Mouse (Mus musculus) kidney, postnatal 0 days (tissue): ENCODE measurements around the gene Pter. TPM values are rescaled to one million over a fixed set of nuclear protein-coding genes. Genes with fewer than 3 reads are reported as not detected.
A peak's percentile ranks its signal among the peaks of the same experiment; 100 is the strongest.

Experiments used
- ATAC-seq: fragments of 200-750 bp; cut with Nextera tagmentation; replicated peaks from 2 replicates; pipeline ENCODE4 v1.8.0; 2017; ENCODE audit warnings: low read depth, moderate number of reproducible peaks, moderate TSS enrichment, moderate library complexity; ENCODE audit not compliant: low FRiP score
- DNase-seq: peaks from one replicate; pipeline ENCODE4 v3.0.0-alpha.2; 2016; ENCODE audit warnings: low spot score
- H3K27ac ChIP-seq: fragments of 300-500 bp; sonication (generic); 2 replicates; pipeline ENCODE4 v1.5.1; 2014; ENCODE audit warnings: mild to moderate bottlenecking
- H3K27me3 ChIP-seq: fragments of 300-500 bp; sonication (generic); 2 replicates; pipeline ENCODE4 v1.6.1; 2014; ENCODE audit warnings: low read length, mixed read lengths; ENCODE audit not compliant: insufficient read depth
- H3K36me3 ChIP-seq: fragments of 300-500 bp; sonication (generic); 2 replicates; pipeline ENCODE4 v1.6.1; 2014; ENCODE audit warnings: low read length, mixed read lengths; ENCODE audit not compliant: insufficient read depth
- H3K4me1 ChIP-seq: fragments of 300-500 bp; sonication (generic); replicated peaks from 2 replicates; pipeline ENCODE4 v1.6.1; 2014; ENCODE audit warnings: antibody characterized with exemption, low read length, mixed read lengths; ENCODE audit not compliant: insufficient read depth
- H3K4me2 ChIP-seq: fragments of 300-500 bp; sonication (generic); 2 replicates; pipeline ENCODE4 v1.6.1; 2014; ENCODE audit warnings: mild to moderate bottlenecking, low read length, moderate library complexity, mixed read lengths
- H3K4me3 ChIP-seq: fragments of 300-500 bp; sonication (generic); replicated peaks from 2 replicates; pipeline ENCODE4 v1.5.1; 2014; ENCODE audit warnings: low read depth, low read length
- H3K9ac ChIP-seq: fragments of 300-500 bp; sonication (generic); 2 replicates; pipeline ENCODE4 v1.6.1; 2014; ENCODE audit warnings: low read depth, low read length
- H3K9me3 ChIP-seq: fragments of 300-500 bp; sonication (generic); replicated peaks from 2 replicates; pipeline ENCODE4 v1.6.1; 2016; ENCODE audit warnings: low read length, inconsistent platforms, mixed read lengths
- CTCF ChIP-seq: IDR thresholded peaks from 2 replicates; pipeline ENCODE4 v1.5.1; 2016; ENCODE audit warnings: antibody characterized with exemption, low read depth, mild to moderate bottlenecking, moderate library complexity
- WGBS: fragments of 180-500 bp; shearing (Covaris S2); extraction: QIAGEN DNeasy Blood & Tissue Kit; methylation state at CpG from one replicate; pipeline ENCODE4 v1.1.7; 2014; 5-methylcytosine and 5-hydroxymethylcytosine counted together
- polyA plus RNA-seq: library from polyadenylated mRNA; unstranded; fragments of >200 nt; fragmentation: Nextera tagmentation; extraction: Ambion mirVana; gene quantifications from 2 replicates; pipeline ENCODE4 v1.2.1, GENCODE M21; 2015

Pter gene
- polyA plus RNA-seq, 1 experiment from 2014 or later, result 92.8 TPM

GRCm38 (mm10) chr2:13000026-13000425 is 76.2 kb downstream of the Pter start:
- WGBS, result 87% methylated on average over 2 of the region's 2 CpGs
- H3K36me3 ChIP-seq, result no peaks in the 10 kb centered on the region
- H3K4me2 ChIP-seq, result no peak overlapping the region
- H3K4me3 ChIP-seq, result no peak overlapping the region
- no peak overlapping the region for H3K27ac ChIP-seq
- H3K9me3 ChIP-seq, result no peaks in the 10 kb centered on the region
- H3K9ac ChIP-seq, result no peak overlapping the region
- H3K27me3 ChIP-seq, result no peaks in the 10 kb centered on the region
- TF ChIP-seq CTCF, result no peak
- no peak for DNase-seq
- no peak for ATAC-seq
- no peaks in the 10 kb centered on the region for H3K4me1 ChIP-seq

- WGBS, result 84% methylated on average over 1 of the region's 1 CpGs
- TF ChIP-seq CTCF, result peak; percentile 29; the same call in 1 of the 2 replicates
- no peak overlapping the region for H3K9ac ChIP-seq
- H3K4me3 ChIP-seq, result no peak overlapping the region
- no peak for DNase-seq
- peaks cover 25% of the 10 kb centered on the region for H3K27me3 ChIP-seq
- no peak for ATAC-seq
- H3K9me3 ChIP-seq, result no peaks in the 10 kb centered on the region
- peaks cover 14% of the 10 kb centered on the region; the same call in 1 of the 2 replicates for H3K4me1 ChIP-seq
- no peak overlapping the region for H3K4me2 ChIP-seq
- H3K36me3 ChIP-seq, result no peaks in the 10 kb centered on the region
- H3K27ac ChIP-seq, result no peak overlapping the region
These were observed 84.6 kb downstream of the Pter start for GRCm38 (mm10) chr2:13008433-13008832.

- H3K27me3 ChIP-seq, result peaks cover 25% of the 10 kb centered on the region
- peak; percentile 30 for DNase-seq
These were observed 85.6 kb downstream of the Pter start for GRCm38 (mm10) chr2:13009261-13009972.

GRCm38 (mm10) chr2:13010030-13010459 is 86.2 kb downstream of the Pter start:
- WGBS, result 5% methylated on average over 31 of the region's 31 CpGs
- no peak for TF ChIP-seq CTCF
- Histone ChIP-seq H3K9me3 (no peaks in the 10 kb centered on the region), H3K4me2 (peak overlapping the region; percentile 99), H3K27me3 (peaks cover 25% of the 10 kb centered on the region), H3K27ac (no peak overlapping the region), H3K4me1 (peaks cover 14% of the 10 kb centered on the region; the same call in 1 of the 2 replicates), H3K4me3 (peak overlapping the region; percentile 57), H3K9ac (0 out of 2 replicates have a peak overlapping the region, but pooled peaks have one; percentile 18), H3K36me3 (no peaks in the 10 kb centered on the region)
- DNase-seq, result no peak
- ATAC-seq, result no peak; the same call in 1 of the 2 replicates

More at GRCm38 (mm10) chr2:13009261-13009972, 85.6 kb downstream of the Pter start:
- Histone ChIP-seq H3K4me1 (peaks cover 14% of the 10 kb centered on the region; the same call in 1 of the 2 replicates), H3K36me3 (no peaks in the 10 kb centered on the region), H3K9me3 (no peaks in the 10 kb centered on the region), H3K4me2 (peak overlapping the region; percentile 99), H3K9ac (no peak overlapping the region), H3K4me3 (peak overlapping the region; percentile 57), H3K27ac (no peak overlapping the region)
- no peak for TF ChIP-seq CTCF
- WGBS, result 12% methylated on average over 18 of the region's 18 CpGs
- ATAC-seq, result no peak

GRCm38 (mm10) chr2:13010460-13011341 is 86.9 kb downstream of the Pter start:
- Histone ChIP-seq H3K4me2 (peak overlapping the region; percentile 99), H3K4me3 (peak overlapping the region; percentile 57), H3K4me1 (peaks cover 14% of the 10 kb centered on the region; the same call in 1 of the 2 replicates), H3K9ac (peak overlapping the region; percentile 35; the same call in 1 of the 2 replicates), H3K9me3 (no peaks in the 10 kb centered on the region), H3K36me3 (no peaks in the 10 kb centered on the region), H3K27ac (no peak overlapping the region), H3K27me3 (peaks cover 25% of the 10 kb centered on the region)
- peak; percentile 75 for ATAC-seq
- WGBS, result under 1% methylated on average over 70 of the region's 75 CpGs
- peak; percentile 45 for TF ChIP-seq CTCF
- DNase-seq, result peak; percentile 34

GRCm38 (mm10) chr2:13011472-13011871 is 87.6 kb downstream of the Pter start, which contains the start of gene C1ql3:
Gene C1ql3, minus strand, starts transcription at chr2:13011806.
- Histone ChIP-seq H3K9me3 (no peaks in the 10 kb centered on the region), H3K4me3 (peak within 1 kb of the TSS; percentile 57), H3K36me3 (no peaks in the 10 kb centered on the region), H3K9ac (peak within 1 kb of the TSS; percentile 35; the same call in 1 of the 2 replicates), H3K4me1 (peaks cover 14% of the 10 kb centered on the region; the same call in 1 of the 2 replicates), H3K27me3 (peaks cover 25% of the 10 kb centered on the region), H3K27ac (no peak within 1 kb of the TSS), H3K4me2 (peak within 1 kb of the TSS; percentile 99)
- 2% methylated on average over 19 of the region's 19 CpGs for WGBS
- DNase-seq (peak; percentile 13), ATAC-seq (no peak)
- no peak for TF ChIP-seq CTCF
